Mouse (Mus musculus): Measurements from ENCODE around the gene Hs3st6. TPM values are rescaled to one million over a fixed set of nuclear protein-coding genes. Genes with fewer than 3 reads are reported as not detected.

The Hs3st6 gene
- polyA plus RNA-seq (2012; rRNA removed) = 3.0 and 3.9 TPM in 2 replicates

DNA sequence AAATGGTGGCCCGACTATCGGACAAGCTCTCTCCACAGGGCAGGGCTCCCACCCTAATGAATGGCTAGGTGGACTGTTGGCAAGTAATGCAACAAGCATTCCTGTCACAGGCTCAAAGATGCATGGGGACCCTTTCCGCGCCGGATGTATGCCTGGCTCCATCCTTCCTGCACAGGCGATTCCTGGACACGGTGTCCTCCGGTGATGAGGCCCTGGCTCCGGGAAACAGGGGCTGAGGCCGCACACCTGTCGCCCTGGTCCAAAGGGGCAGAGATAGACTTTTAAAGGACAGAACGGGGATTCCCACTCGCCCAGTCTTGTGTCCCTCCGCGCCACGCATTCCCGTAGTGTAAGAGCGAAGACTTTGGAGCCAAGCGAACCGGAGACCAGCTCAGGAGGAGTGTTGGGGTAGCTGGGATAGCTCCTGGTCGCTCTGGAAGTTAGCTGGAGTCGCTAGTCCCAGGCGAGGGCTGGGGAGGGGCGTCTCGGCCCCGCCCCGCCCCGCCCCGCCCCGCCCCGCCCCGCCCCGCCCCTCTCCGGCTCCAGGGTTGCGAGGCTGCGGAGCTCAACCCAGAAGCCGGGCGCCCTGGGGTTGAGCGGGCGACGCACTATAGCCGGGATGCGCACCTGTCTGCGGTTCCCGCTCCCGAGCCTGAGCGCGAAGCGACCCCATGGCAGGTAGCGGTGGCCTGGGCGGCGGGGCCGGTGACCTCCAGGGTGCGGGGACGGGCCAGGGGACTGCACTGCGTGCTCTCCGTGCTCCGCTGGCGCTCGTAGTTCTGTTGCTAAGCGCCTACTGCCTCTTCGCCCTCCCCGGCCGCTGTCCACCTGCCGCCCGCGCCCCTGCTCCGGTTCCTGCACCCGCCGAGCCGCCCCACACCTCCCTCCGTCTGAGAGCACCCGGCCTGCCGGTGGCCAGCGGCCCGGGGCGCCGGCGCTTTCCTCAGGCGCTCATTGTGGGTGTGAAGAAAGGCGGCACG, at the start of gene Hs3st6:
Gene Hs3st6 (plus strand): TSS at position 574 of the 980 bp plus-strand sequence.

GRCm38 (mm10) chr17:24706982-24707800, 45.6 kb upstream of the Hs3st6 start, which contains the start of gene Tbl3:
TSS of gene Tbl3 (minus strand) at chr17:24707660.

DNA sequence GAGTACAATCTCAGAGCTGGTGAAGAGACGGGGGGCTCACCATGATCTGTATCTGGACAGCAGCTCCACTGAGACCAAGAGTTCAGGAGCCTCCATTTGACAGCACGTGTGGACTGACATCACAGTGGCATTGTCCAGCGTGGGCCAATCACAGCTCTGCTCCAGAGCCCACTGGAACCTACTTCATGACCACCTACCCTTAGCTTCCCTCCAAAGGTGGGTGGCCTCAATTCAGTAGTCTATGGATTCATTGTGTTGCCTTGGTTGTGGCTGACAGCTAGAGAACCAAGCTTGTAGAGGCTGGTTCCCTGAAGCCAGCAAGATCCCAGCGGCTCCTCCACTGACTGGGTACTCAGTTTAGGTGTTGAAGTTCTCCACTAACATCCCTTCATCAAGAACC, 34.8 kb upstream of the Hs3st6 start, which contains the start of the genes Rnf151 and Rps2:
Gene Rnf151 (minus strand): TSS at position 121 of the 400 bp plus-strand sequence.
Gene Rps2 (plus strand): TSS at position 174 of the 400 bp plus-strand sequence.

GRCm38 (mm10) chr17:24724184-24724583, 28.6 kb upstream of the Hs3st6 start, which contains the start of gene Ndufb10:
TSS of gene Ndufb10 (minus strand) at chr17:24724478.

DNA sequence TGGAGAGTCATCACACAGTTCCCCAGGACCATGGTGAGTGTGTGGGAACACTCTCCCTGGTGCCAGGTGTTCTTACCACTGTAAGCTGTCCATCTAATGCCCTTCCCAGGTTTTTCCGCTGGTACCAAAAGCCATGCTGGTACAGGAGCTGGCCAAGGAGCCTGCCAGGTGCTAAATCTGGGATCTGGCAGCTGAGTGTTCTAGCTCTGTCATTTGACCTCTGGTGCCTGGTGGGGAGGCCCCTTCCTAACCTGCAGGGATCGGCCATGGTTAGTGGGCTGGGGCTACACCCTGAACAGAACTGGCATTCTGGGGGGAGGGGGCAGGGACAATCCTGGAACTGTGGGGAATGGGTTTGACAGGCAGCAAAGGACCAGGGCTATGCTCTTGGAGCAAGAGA, 25.2 kb upstream of the Hs3st6 start, which contains the start of gene Rpl3l:
Gene Rpl3l (plus strand): TSS at position 203 of the 400 bp plus-strand sequence.

GRCm38 (mm10) chr17:24736330-24737051, 16.3 kb upstream of the Hs3st6 start, which contains the start of gene Msrb1:
TSS of gene Msrb1 (plus strand) at chr17:24736642.

GRCm38 (mm10) chr17:24803952-24804951, 51.5 kb downstream of the Hs3st6 start, which contains the start of gene Meiob:
TSS of gene Meiob (plus strand) at chr17:24804289.

Other genes with a start within 250 kb of the Hs3st6 start
- 69.9 and 81.7 TPM in 2 replicates for gene Traf7, start 225.1 kb upstream of the Hs3st6 start, polyA plus RNA-seq (2012; rRNA removed)
- 0.52 and 0.64 TPM in 2 replicates for gene Rab26, start 218.8 kb upstream of the Hs3st6 start, polyA plus RNA-seq (2012; rRNA removed)
- 28.7 and 31.6 TPM in 2 replicates for gene Pkd1, start 203.2 kb upstream of the Hs3st6 start, polyA plus RNA-seq (2012; rRNA removed)
- 76.4 and 92.7 TPM in 2 replicates for gene Tsc2, start 120.4 kb upstream of the Hs3st6 start, polyA plus RNA-seq (2012; rRNA removed)
- gene Nthl1, start 120.3 kb upstream of the Hs3st6 start, polyA plus RNA-seq (2012; rRNA removed) = 4.2 and 7.1 TPM in 2 replicates
- gene Slc9a3r2, start 102.7 kb upstream of the Hs3st6 start, polyA plus RNA-seq (2012; rRNA removed) = 79.0 and 91.9 TPM in 2 replicates
- gene Npw, start 94.5 kb upstream of the Hs3st6 start, polyA plus RNA-seq (2012; rRNA removed) = 82.5 and 162 TPM in 2 replicates
- gene Zfp598, start 83.3 kb upstream of the Hs3st6 start, polyA plus RNA-seq (2012; rRNA removed) = 38.5 and 39.1 TPM in 2 replicates
- gene Syngr3, start 63.0 kb upstream of the Hs3st6 start, polyA plus RNA-seq (2012; rRNA removed) = 1.4 and 1.7 TPM in 2 replicates
- gene Gfer, start 56.8 kb upstream of the Hs3st6 start, polyA plus RNA-seq (2012; rRNA removed) = 7.2 and 30.2 TPM in 2 replicates
- gene Noxo1, start 56.8 kb upstream of the Hs3st6 start, polyA plus RNA-seq (2012; rRNA removed) = 11.3 and 12.3 TPM in 2 replicates
- 25.5 and 30.0 TPM in 2 replicates for gene Tbl3, start 45.3 kb upstream of the Hs3st6 start, polyA plus RNA-seq (2012; rRNA removed)
- gene Rnf151, start 34.9 kb upstream of the Hs3st6 start, polyA plus RNA-seq (2012; rRNA removed) = 0.13 and 0.33 TPM in 2 replicates
- gene Rps2, start 34.9 kb upstream of the Hs3st6 start, polyA plus RNA-seq (2012; rRNA removed) = 1,596 and 3,241 TPM in 2 replicates
- 158 and 263 TPM in 2 replicates for gene Ndufb10, start 28.5 kb upstream of the Hs3st6 start, polyA plus RNA-seq (2012; rRNA removed)
- 2.5 and 3.6 TPM in 2 replicates for gene Rpl3l, start 25.2 kb upstream of the Hs3st6 start, polyA plus RNA-seq (2012; rRNA removed)
- gene Msrb1, start 16.3 kb upstream of the Hs3st6 start, polyA plus RNA-seq (2012; rRNA removed) = 78.4 and 78.5 TPM in 2 replicates
- not detected in 2 replicates for gene Meiob, start 51.3 kb downstream of the Hs3st6 start, polyA plus RNA-seq (2012; rRNA removed)
- 37.2 and 61.0 TPM in 2 replicates for gene Hagh, start 87.2 kb downstream of the Hs3st6 start, polyA plus RNA-seq (2012; rRNA removed)
- 5.4 and 6.5 TPM in 2 replicates for gene Fahd1, start 97.4 kb downstream of the Hs3st6 start, polyA plus RNA-seq (2012; rRNA removed)
- 2.3 and 5.1 TPM in 2 replicates for gene Igfals, start 113.0 kb downstream of the Hs3st6 start, polyA plus RNA-seq (2012; rRNA removed)
- 17.6 and 19.5 TPM in 2 replicates for gene Nubp2, start 133.4 kb downstream of the Hs3st6 start, polyA plus RNA-seq (2012; rRNA removed)
- 55.4 and 87.4 TPM in 2 replicates for gene Spsb3, start 133.7 kb downstream of the Hs3st6 start, polyA plus RNA-seq (2012; rRNA removed)
- gene Eme2, start 142.1 kb downstream of the Hs3st6 start, polyA plus RNA-seq (2012; rRNA removed) = 12.9 and 16.6 TPM in 2 replicates
- 92.5 and 285 TPM in 2 replicates for gene Mrps34, start 142.1 kb downstream of the Hs3st6 start, polyA plus RNA-seq (2012; rRNA removed)
- gene Nme3, start 143.5 kb downstream of the Hs3st6 start, polyA plus RNA-seq (2012; rRNA removed) = 25.7 and 28.0 TPM in 2 replicates
- 31.3 and 37.0 TPM in 2 replicates for gene Mapk8ip3, start 184.0 kb downstream of the Hs3st6 start, polyA plus RNA-seq (2012; rRNA removed)
- gene Jpt2, start 207.7 kb downstream of the Hs3st6 start, polyA plus RNA-seq (2012; rRNA removed) = 2.4 and 3.6 TPM in 2 replicates

Data from stomach, adult 2 months (tissue).